Mouse (Mus musculus): ENCODE results near the gene Ppif. TPM values are rescaled to one million over a fixed set of nuclear protein-coding genes. Genes with fewer than 3 reads are reported as not detected.
A peak's percentile ranks its signal among the peaks of the same experiment; 100 is the strongest.

The Ppif gene
- polyA plus RNA-seq, 1 experiment: 164 TPM

GRCm38 (mm10) chr14:25695059-25695458, 1.1 kb downstream of the Ppif start:
- TF ChIP-seq POLR2A (IDR thresholded peaks at IDR 0.05; ENCODE audit: low read depth, low read length) (no peak), CTCF (conservative IDR thresholded peaks at IDR 0.05; ENCODE audit: insufficient read depth, insufficient read length, low read depth, low read length) (no peak)
- Histone ChIP-seq H3K27ac (ENCODE audit: insufficient read depth, low read depth, low read length) (no peak overlapping the region), H3K36me3 (ENCODE audit: control insufficient read depth, insufficient read depth, low read length) (no peaks in the 10 kb centered on the region), H3K4me3 (ENCODE audit: insufficient read depth, low read depth, low read length) (peak overlapping the region; percentile 71), H3K4me1 (ENCODE audit: control insufficient read depth, insufficient read depth, low read length) (peaks cover 16% of the 10 kb centered on the region; the same call in 1 of the 2 replicates), H3K27me3 (replicated peaks; ENCODE audit: control insufficient read depth, insufficient read depth, low read length) (no peaks in the 10 kb centered on the region)
- 36% methylated on average over 6 of the region's 6 CpGs for WGBS
- no peak for DNase-seq

DNA sequence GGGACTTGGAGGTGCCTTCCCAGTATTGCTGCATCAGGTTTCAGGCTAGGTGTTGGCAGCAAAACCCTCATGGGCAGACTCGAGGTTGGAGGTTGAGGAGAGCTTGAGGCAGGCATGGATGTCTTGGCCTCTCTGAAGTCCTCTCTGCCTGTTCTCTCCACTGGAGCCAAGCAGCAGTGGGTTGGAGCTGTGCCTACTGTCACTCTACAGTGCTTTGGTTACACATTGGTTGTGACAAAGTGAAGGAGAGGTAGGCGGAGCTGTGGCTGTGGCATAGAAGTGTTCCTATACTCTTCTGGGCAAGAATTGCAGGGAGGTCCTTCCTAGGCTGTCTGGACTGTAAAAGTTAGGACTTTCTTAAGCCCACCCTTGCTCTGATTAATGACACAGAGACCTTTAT, 2.4 kb downstream of the Ppif start:
- 54% methylated on average over 2 of the region's 2 CpGs for WGBS
- Histone ChIP-seq H3K36me3 (ENCODE audit: control insufficient read depth, insufficient read depth, low read length) (no peaks in the 10 kb centered on the region), H3K4me3 (ENCODE audit: insufficient read depth, low read depth, low read length) (no peak overlapping the region), H3K27ac (ENCODE audit: insufficient read depth, low read depth, low read length) (no peak overlapping the region), H3K4me1 (ENCODE audit: control insufficient read depth, insufficient read depth, low read length) (peaks cover 16% of the 10 kb centered on the region; the same call in 1 of the 2 replicates), H3K27me3 (replicated peaks; ENCODE audit: control insufficient read depth, insufficient read depth, low read length) (no peaks in the 10 kb centered on the region)
- no peak for DNase-seq
- no peak for TF ChIP-seq CTCF (conservative IDR thresholded peaks at IDR 0.05; ENCODE audit: insufficient read depth, insufficient read length, low read depth, low read length)
- TF ChIP-seq POLR2A (IDR thresholded peaks at IDR 0.05; ENCODE audit: low read depth, low read length): no peak

- H3K4me3 ChIP-seq (ENCODE audit: insufficient read depth, low read depth, low read length): no peak overlapping the region
- no peaks in the 10 kb centered on the region for H3K36me3 ChIP-seq (ENCODE audit: control insufficient read depth, insufficient read depth, low read length)
- no peak for DNase-seq
- H3K4me1 ChIP-seq (ENCODE audit: control insufficient read depth, insufficient read depth, low read length): no peaks in the 10 kb centered on the region
- H3K27me3 ChIP-seq (replicated peaks; ENCODE audit: control insufficient read depth, insufficient read depth, low read length): no peaks in the 10 kb centered on the region
- TF ChIP-seq CTCF (conservative IDR thresholded peaks at IDR 0.05; ENCODE audit: insufficient read depth, insufficient read length, low read depth, low read length): peak; percentile 52
- TF ChIP-seq POLR2A (IDR thresholded peaks at IDR 0.05; ENCODE audit: low read depth, low read length): no peak
- no peak overlapping the region for H3K27ac ChIP-seq (ENCODE audit: insufficient read depth, low read depth, low read length)
These were observed 8.0 kb downstream of the Ppif start for GRCm38 (mm10) chr14:25701986-25702385.

GRCm38 (mm10) chr14:25707691-25708181, 13.8 kb downstream of the Ppif start:
- Histone ChIP-seq H3K36me3 (ENCODE audit: control insufficient read depth, insufficient read depth, low read length) (no peaks in the 10 kb centered on the region), H3K4me1 (ENCODE audit: control insufficient read depth, insufficient read depth, low read length) (no peaks in the 10 kb centered on the region), H3K27me3 (replicated peaks; ENCODE audit: control insufficient read depth, insufficient read depth, low read length) (no peaks in the 10 kb centered on the region), H3K4me3 (ENCODE audit: insufficient read depth, low read depth, low read length) (no peak overlapping the region), H3K27ac (ENCODE audit: insufficient read depth, low read depth, low read length) (peak overlapping the region; percentile 43; the same call in 1 of the 2 replicates)
- TF ChIP-seq CTCF (conservative IDR thresholded peaks at IDR 0.05; ENCODE audit: insufficient read depth, insufficient read length, low read depth, low read length): peak; percentile 75
- TF ChIP-seq POLR2A (IDR thresholded peaks at IDR 0.05; ENCODE audit: low read depth, low read length): no peak
- WGBS: 49% methylated on average over 5 of the region's 5 CpGs
- peak; percentile 65 for DNase-seq

GRCm38 (mm10) chr14:25708451-25708850, 14.5 kb downstream of the Ppif start:
- 62% methylated on average over 4 of the region's 4 CpGs for WGBS
- TF ChIP-seq POLR2A (IDR thresholded peaks at IDR 0.05; ENCODE audit: low read depth, low read length): no peak
- TF ChIP-seq CTCF (conservative IDR thresholded peaks at IDR 0.05; ENCODE audit: insufficient read depth, insufficient read length, low read depth, low read length): no peak
- peak; percentile 72 for DNase-seq
- Histone ChIP-seq H3K27me3 (replicated peaks; ENCODE audit: control insufficient read depth, insufficient read depth, low read length) (no peaks in the 10 kb centered on the region), H3K4me1 (ENCODE audit: control insufficient read depth, insufficient read depth, low read length) (no peaks in the 10 kb centered on the region), H3K4me3 (ENCODE audit: insufficient read depth, low read depth, low read length) (no peak overlapping the region), H3K27ac (ENCODE audit: insufficient read depth, low read depth, low read length) (peak overlapping the region; percentile 43; the same call in 1 of the 2 replicates), H3K36me3 (ENCODE audit: control insufficient read depth, insufficient read depth, low read length) (no peaks in the 10 kb centered on the region)

DNA sequence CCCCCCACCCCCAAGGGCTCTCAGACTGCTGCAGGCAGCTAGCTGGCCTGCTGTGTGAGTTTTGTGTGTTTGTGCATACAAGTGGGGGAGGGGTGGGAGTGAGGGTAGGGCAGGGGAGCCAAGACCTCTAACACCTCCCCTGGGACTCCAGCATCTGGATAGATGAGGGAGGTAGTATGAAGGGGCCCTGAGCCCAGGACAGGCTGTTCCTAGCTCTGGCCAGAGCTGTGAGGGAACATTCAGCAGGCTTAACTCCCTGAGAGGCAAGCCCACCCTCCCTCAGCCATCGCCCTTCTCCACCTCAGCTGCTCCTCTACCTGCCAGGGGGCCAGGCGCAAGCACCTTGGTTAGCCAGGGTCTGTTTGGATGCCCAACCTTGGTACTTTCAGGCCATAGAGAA, 15.0 kb downstream of the Ppif start:
- H3K27ac ChIP-seq (ENCODE audit: insufficient read depth, low read depth, low read length): no peak overlapping the region
- DNase-seq: no peak
- TF ChIP-seq POLR2A (IDR thresholded peaks at IDR 0.05; ENCODE audit: low read depth, low read length): no peak
- no peak for TF ChIP-seq CTCF (conservative IDR thresholded peaks at IDR 0.05; ENCODE audit: insufficient read depth, insufficient read length, low read depth, low read length)
- no peaks in the 10 kb centered on the region for H3K4me1 ChIP-seq (ENCODE audit: control insufficient read depth, insufficient read depth, low read length)
- 100% methylated on average over 2 of the region's 2 CpGs for WGBS
- H3K36me3 ChIP-seq (ENCODE audit: control insufficient read depth, insufficient read depth, low read length): no peaks in the 10 kb centered on the region
- no peak overlapping the region for H3K4me3 ChIP-seq (ENCODE audit: insufficient read depth, low read depth, low read length)
- H3K27me3 ChIP-seq (replicated peaks; ENCODE audit: control insufficient read depth, insufficient read depth, low read length): no peaks in the 10 kb centered on the region

GRCm38 (mm10) chr14:25710073-25710472, 16.1 kb downstream of the Ppif start:
- WGBS: 80% methylated on average over 4 of the region's 4 CpGs
- Histone ChIP-seq H3K4me3 (ENCODE audit: insufficient read depth, low read depth, low read length) (no peak overlapping the region), H3K36me3 (ENCODE audit: control insufficient read depth, insufficient read depth, low read length) (no peaks in the 10 kb centered on the region), H3K4me1 (ENCODE audit: control insufficient read depth, insufficient read depth, low read length) (no peaks in the 10 kb centered on the region), H3K27me3 (replicated peaks; ENCODE audit: control insufficient read depth, insufficient read depth, low read length) (no peaks in the 10 kb centered on the region), H3K27ac (ENCODE audit: insufficient read depth, low read depth, low read length) (no peak overlapping the region)
- TF ChIP-seq POLR2A (IDR thresholded peaks at IDR 0.05; ENCODE audit: low read depth, low read length) (no peak), CTCF (conservative IDR thresholded peaks at IDR 0.05; ENCODE audit: insufficient read depth, insufficient read length, low read depth, low read length) (no peak)
- DNase-seq: no peak

Measured in kidney, adult 2 months (tissue).